Mouse (Mus musculus) forebrain, embryonic 12.5 days (tissue): Measurements from ENCODE around the gene Doc2a. TPM values are rescaled to one million over a fixed set of nuclear protein-coding genes. Genes with fewer than 3 reads are reported as not detected.
"Not testable (repeated sequence)": the region's sequence is repeated elsewhere in the genome, so short reads cannot be mapped to it uniquely, and the experiment has no call there.

Experiments
- ATAC-seq: fragments of 200-750 bp; cut with Nextera tagmentation; 2 replicates; pipeline ENCODE4 v1.8.0; 2017; ENCODE audit warnings: moderate TSS enrichment; ENCODE audit not compliant: low FRiP score
- H3K27ac ChIP-seq: fragments of 300-500 bp; sonication (generic); 2 replicates; pipeline ENCODE4 v1.5.1; 2016; ENCODE audit warnings: mild to moderate bottlenecking
- H3K27me3 ChIP-seq: fragments of 300-500 bp; sonication (generic); 2 replicates; pipeline ENCODE4 v1.6.1; 2016; ENCODE audit warnings: mild to moderate bottlenecking
- H3K36me3 ChIP-seq: fragments of 300-500 bp; sonication (generic); replicated peaks from 2 replicates; pipeline ENCODE4 v1.6.1; 2016; ENCODE audit warnings: mild to moderate bottlenecking
- H3K4me1 ChIP-seq: fragments of 300-500 bp; sonication (generic); 2 replicates; pipeline ENCODE4 v1.6.1; 2016
- H3K4me2 ChIP-seq: fragments of 300-500 bp; sonication (generic); 2 replicates; pipeline ENCODE4 v1.6.1; 2016; ENCODE audit warnings: mild to moderate bottlenecking, moderate library complexity
- H3K4me3 ChIP-seq: fragments of 300-500 bp; sonication (generic); replicated peaks from 2 replicates; pipeline ENCODE4 v1.5.1; 2016; ENCODE audit warnings: mild to moderate bottlenecking
- H3K9ac ChIP-seq: fragments of 300-500 bp; sonication (generic); 2 replicates; pipeline ENCODE4 v1.6.1; 2016; ENCODE audit warnings: mild to moderate bottlenecking
- H3K9me3 ChIP-seq: fragments of 300-500 bp; sonication (generic); 2 replicates; pipeline ENCODE4 v1.6.1; 2016
- WGBS: fragments of 180-500 bp; shearing (Covaris S2); methylation state at CpG from one replicate; pipeline ENCODE4 v1.1.7; 2016; 5-methylcytosine and 5-hydroxymethylcytosine counted together
- polyA plus RNA-seq: library from polyadenylated mRNA; unstranded; fragments of >200 nt; fragmentation: Nextera tagmentation; extraction: Ambion mirVana; gene quantifications from 2 replicates; pipeline ENCODE4 v1.2.1, GENCODE M21; 2016

Gene Doc2a
- polyA plus RNA-seq, 1 experiment from 2014 or later = 6.6 TPM

DNA sequence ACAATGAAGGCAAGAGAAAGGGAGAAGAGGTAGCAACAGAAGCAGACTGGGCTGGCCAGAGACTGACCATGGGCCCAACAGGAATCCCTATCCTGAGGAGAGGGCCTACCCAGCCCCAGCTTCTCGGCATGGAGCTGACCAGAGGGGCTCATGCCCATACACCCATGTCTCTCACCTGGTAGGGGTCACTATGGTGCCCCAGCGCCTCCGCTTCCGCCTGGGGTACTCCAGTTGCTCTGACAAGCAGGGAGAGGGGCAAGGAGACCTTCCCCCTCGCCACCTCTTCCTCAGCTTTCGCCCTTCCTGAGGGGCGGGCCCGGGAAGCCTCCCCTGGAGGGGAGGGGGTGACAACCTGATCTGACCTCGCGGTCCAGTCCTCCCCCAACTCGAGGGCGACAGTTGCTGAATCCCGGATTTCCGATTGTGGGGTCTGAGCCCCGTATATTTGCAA lies 36.5 kb downstream of the Doc2a start:
- H3K4me2 ChIP-seq = peak overlapping the region; percentile 99
- peaks cover 18% of the 10 kb centered on the region for H3K36me3 ChIP-seq
- H3K27ac ChIP-seq = peak overlapping the region; percentile 95
- WGBS = under 1% methylated on average over 15 of the region's 15 CpGs
- H3K27me3 ChIP-seq = no peaks in the 10 kb centered on the region
- no peaks in the 10 kb centered on the region for H3K9me3 ChIP-seq
- no peak for ATAC-seq
- H3K4me3 ChIP-seq = peak overlapping the region; percentile 78
- peaks cover 37% of the 10 kb centered on the region for H3K4me1 ChIP-seq
- H3K9ac ChIP-seq = peak overlapping the region; percentile 94

DNA sequence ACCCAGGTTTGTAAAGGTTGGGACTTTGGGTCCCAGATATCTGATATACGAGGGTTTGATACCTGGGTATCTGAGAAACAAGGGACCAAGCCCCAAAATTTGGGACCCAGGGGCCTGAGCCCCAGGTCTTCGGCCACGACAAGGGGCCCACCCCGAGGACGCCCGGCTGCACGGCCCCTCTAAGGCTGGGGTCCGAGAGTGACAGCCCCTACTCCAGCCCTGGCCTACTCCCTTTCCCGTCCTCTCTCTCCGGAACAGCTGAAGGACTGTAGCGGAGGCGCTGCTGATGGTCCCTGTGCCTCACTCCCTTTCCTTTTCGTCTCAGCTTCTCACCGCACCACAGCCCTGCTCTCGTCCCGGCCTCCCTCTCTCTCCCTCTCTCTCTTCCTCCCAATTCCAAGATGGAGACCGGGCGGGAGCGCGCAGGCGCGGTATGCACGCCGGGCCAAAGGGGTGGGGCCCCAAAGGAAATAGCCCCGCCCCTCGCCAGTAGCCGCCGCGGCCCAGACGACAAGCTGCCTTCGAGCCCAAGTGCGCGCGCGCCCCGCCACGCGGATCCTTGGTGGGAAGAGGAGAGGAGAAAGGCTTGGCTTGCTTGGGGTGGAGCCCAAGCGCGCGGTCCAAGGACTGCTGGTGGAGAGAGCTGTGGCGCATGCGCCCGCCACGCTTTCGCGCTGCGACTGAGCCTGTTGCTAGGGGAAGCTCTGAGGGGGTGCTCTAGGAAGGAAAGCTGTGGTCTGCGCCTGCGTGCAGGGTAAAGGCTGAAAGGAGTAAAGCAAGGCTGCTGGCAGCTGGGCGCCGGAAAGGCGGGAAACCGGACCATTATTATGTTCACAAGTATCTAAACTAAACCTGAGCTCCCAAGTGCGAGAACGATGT lies 37.3 kb downstream of the Doc2a start, which contains the start of gene Taok2:
Gene Taok2, minus strand, starts transcription at position 418 of the 879 bp plus-strand sequence.
- Histone ChIP-seq H3K4me2 (peak within 1 kb of the TSS; percentile 99), H3K9me3 (no peaks in the 10 kb centered on the region), H3K9ac (peak within 1 kb of the TSS; percentile 94), H3K4me3 (peak within 1 kb of the TSS; percentile 78), H3K27me3 (no peaks in the 10 kb centered on the region), H3K27ac (peak within 1 kb of the TSS; percentile 95), H3K4me1 (peaks cover 37% of the 10 kb centered on the region), H3K36me3 (peaks cover 11% of the 10 kb centered on the region)
- ATAC-seq = peak; percentile 98
- WGBS = under 1% methylated on average over 56 of the region's 56 CpGs

DNA sequence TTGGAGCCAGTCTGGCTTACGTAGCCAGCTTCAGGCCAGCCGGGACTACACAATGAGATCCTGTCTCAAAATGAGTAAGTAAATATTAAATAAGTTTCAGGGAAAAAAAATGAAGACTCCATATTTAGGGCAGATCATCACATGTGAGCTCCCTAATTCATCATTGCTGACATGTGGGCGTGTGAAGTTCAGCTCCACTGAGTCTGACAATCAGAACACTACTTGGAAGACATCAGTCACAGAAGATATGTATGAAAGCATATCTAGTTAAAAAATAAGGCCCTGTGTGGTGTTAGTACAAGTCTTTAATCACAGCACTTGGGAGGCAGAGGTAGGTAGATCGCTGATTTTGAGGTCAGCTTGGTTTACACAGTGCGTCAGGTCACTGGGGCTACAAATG lies 40.1 kb downstream of the Doc2a start:
- WGBS = 93% methylated on average over 5 of the region's 5 CpGs
- no peak for ATAC-seq
- Histone ChIP-seq H3K4me3 (no peak overlapping the region), H3K27me3 (no peaks in the 10 kb centered on the region), H3K4me1 (peaks cover 17% of the 10 kb centered on the region), H3K36me3 (peaks cover 16% of the 10 kb centered on the region), H3K27ac (no peak overlapping the region), H3K4me2 (no peak overlapping the region), H3K9ac (no peak overlapping the region), H3K9me3 (no peaks in the 10 kb centered on the region)

DNA sequence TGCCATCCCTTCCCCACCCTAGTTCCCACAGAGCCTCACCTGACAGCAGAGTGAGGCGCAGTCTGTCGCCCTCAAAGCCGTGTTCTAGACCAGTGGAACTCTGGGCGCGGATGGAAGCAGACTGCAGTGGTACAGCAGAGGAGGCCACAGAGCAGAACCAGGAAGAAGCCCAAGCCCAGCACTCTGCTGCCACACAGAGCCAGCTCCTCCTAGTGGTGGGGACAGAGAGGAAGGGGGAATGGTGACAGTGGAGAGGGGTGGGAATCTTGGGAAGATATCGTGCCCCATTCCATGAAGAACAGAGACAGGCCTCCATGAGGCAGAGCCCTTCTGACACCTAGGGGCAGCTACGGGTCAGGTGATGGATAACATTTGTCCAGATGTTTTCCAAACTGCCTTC lies 41.6 kb downstream of the Doc2a start:
- WGBS = 51% methylated on average over 7 of the region's 7 CpGs
- H3K9ac ChIP-seq = no peak overlapping the region
- H3K27ac ChIP-seq = no peak overlapping the region

DNA sequence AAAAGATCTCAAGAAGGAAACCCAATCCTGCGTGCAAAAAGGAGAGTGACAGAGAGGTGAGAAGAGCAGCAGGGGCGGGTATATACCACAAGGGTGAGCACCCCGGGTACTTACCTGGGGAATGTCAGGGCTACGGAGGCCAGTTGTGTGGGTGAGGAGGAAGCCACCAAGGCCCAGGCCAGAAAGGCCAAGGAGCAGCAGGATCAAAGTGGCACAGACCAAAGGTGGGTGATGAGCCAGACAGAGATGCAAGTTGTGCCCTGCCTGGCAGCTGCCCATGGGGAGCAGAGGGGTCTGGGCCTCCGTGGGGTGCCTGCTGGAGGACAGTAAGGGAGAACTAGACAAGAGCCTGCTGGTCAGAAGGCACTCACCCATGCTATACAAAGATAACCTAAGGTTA lies 49.7 kb downstream of the Doc2a start:
- no peaks in the 10 kb centered on the region for H3K9me3 ChIP-seq
- H3K9ac ChIP-seq = peak overlapping the region; percentile 21; the same call in 1 of the 2 replicates
- H3K27me3 ChIP-seq = no peaks in the 10 kb centered on the region
- H3K27ac ChIP-seq = no peak overlapping the region
- 0 out of 2 replicates have a peak overlapping the region, but pooled peaks have one; percentile 74 for H3K4me2 ChIP-seq
- no peak for ATAC-seq
- WGBS = 82% methylated on average over 5 of the region's 5 CpGs
- H3K4me1 ChIP-seq = peaks cover 15% of the 10 kb centered on the region
- H3K4me3 ChIP-seq = no peak overlapping the region
- 0 out of 2 replicates have a peak, but pooled peaks cover under 1% of the 10 kb centered on the region for H3K36me3 ChIP-seq

More for the DNA sequence above, 41.6 kb downstream of the Doc2a start:
- H3K4me2 ChIP-seq = no peak overlapping the region
- H3K9me3 ChIP-seq = no peaks in the 10 kb centered on the region
- H3K4me3 ChIP-seq = no peak overlapping the region
- ATAC-seq = no peak
- no peaks in the 10 kb centered on the region for H3K27me3 ChIP-seq
- peaks cover 16% of the 10 kb centered on the region for H3K36me3 ChIP-seq
- peaks cover under 1% of the 10 kb centered on the region; the same call in 1 of the 2 replicates for H3K4me1 ChIP-seq

DNA sequence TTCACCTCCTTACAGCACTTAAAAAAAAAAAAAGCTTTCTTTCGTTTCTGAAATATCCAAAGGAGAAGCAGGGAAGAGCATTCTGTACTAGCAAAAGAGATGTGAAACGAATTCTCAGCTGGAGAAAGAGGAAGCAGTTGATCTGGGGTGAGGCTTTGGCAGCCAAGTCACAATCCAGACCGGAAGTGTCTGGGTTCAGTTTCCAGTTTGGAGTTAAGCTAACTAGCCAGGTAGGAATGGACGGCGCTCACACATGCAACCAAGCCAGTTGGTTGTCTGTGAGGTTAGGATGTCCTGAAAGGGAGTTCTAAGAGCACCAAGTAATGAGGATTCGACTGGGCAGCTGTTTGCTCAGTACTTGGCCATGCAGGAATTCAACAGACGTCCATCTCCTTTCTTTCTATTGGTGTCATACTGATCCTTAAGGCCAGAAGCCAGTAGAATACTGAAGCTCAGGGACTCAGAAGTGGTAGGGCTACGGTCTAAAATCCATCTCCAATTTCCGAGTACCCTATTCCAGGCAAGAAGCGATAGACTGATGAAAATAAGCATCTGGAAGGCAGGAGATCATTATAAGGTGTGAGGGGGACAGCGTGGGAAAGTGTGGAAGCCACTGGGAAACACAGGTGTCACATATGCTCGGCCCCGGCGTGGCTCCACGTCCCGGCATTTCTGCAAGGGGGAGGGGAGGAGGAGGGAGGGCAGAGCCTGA lies 50.3 kb downstream of the Doc2a start:
- Histone ChIP-seq H3K9me3 (no peaks in the 10 kb centered on the region), H3K4me2 (peak overlapping the region; percentile 74), H3K36me3 (no peaks in the 10 kb centered on the region), H3K4me1 (peaks cover 15% of the 10 kb centered on the region), H3K27ac (peak overlapping the region; percentile 79), H3K9ac (peak overlapping the region; percentile 83), H3K4me3 (peak overlapping the region; percentile 62), H3K27me3 (no peaks in the 10 kb centered on the region)
- ATAC-seq = peak; percentile 49; the same call in 1 of the 2 replicates
- WGBS = 27% methylated on average over 16 of the region's 16 CpGs

DNA sequence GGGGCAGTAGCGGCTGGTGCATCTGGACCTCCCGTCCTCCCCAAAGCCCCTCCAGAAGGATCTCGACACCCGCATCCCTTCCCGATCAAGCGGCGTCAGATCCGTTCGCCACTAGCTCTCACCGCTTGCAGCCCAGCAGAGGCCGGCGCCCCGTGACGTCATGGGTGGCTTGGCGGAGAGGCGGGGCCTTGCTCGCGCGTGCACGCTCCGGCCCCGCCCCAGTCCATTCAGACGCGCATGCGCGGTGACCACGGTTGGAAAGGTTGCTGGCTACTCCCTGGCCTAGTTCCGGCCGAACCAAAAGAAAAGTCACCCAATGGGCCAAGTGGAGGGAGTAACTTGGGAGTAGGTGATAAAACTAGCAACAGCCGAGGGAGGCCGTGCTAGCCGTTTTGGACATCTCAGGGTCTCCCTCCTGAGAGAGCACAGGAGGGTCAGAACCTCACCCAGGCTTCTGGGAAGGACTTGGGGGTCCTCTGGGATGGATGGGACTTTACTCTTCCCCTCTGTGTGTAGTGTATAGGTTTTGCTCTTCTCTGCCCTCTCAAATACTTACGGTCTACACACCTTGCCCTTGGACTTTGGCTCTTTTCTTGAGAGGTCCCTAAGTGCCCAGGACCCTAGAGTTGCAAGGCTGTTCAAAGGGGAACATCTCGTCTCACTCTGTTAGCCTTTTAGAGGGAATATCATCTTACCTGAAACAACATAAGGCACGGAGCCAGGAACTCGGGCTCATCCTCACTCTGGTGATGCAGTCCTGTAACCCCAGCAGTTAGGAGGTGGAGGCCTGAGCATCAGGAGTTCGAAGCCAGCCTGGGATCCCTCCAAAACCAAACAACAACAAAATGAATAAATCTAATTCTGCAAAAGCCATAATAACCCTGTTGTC lies 51.1 kb downstream of the Doc2a start:
- Histone ChIP-seq H3K36me3 (no peaks in the 10 kb centered on the region), H3K27me3 (no peaks in the 10 kb centered on the region), H3K27ac (peak overlapping the region; percentile 79), H3K4me3 (peak overlapping the region; percentile 62), H3K9me3 (no peaks in the 10 kb centered on the region), H3K4me1 (peaks cover 15% of the 10 kb centered on the region), H3K4me2 (peak overlapping the region; percentile 74), H3K9ac (peak overlapping the region; percentile 83)
- peak; percentile 97 for ATAC-seq
- 12% methylated on average over 37 of the region's 37 CpGs for WGBS

DNA sequence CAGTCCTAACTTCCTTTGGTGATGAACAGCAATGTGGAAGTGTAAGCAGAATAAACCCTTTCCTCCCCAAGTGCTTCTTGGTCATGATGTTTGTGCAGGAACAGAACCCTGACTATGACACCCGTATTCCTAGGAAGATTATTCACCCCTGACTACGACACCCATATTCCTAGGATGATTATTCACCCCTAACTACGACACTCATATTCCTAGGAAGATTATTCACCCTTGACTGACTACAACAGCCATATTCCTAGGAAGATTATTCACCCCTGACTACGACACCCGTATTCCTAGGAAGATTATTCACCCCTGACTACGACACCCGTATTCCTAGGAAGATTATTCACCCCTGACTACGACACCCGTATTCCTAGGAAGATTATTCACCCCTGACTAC lies 52.6 kb downstream of the Doc2a start:
- not testable (repeated sequence) for H3K4me3 ChIP-seq, ATAC-seq, H3K9ac ChIP-seq, H3K9me3 ChIP-seq, H3K36me3 ChIP-seq, H3K27me3 ChIP-seq, H3K4me2 ChIP-seq, H3K27ac ChIP-seq
- peaks cover 15% of the 10 kb centered on the region for H3K4me1 ChIP-seq
- WGBS = 95% methylated on average over 8 of the region's 9 CpGs

Other genes starting within 250 kb of the Doc2a start
- gene Nupr1, start 216.6 kb upstream of the Doc2a start, polyA plus RNA-seq = 3.1 and 3.8 TPM in 2 replicates
- gene Sgf29, start 198.1 kb upstream of the Doc2a start, polyA plus RNA-seq = 39.4 and 51.2 TPM in 2 replicates
- 0.42 and 0.54 TPM in 2 replicates for gene Sult1a1, start 171.0 kb upstream of the Doc2a start, polyA plus RNA-seq
- gene Bola2, start 152.0 kb upstream of the Doc2a start, polyA plus RNA-seq = 146 and 157 TPM in 2 replicates
- 14.7 and 14.9 TPM in 2 replicates for gene Slx1b, start 151.6 kb upstream of the Doc2a start, polyA plus RNA-seq
- 49.1 and 51.0 TPM in 2 replicates for gene Coro1a, start 139.6 kb upstream of the Doc2a start, polyA plus RNA-seq
- gene Mapk3, start 87.8 kb upstream of the Doc2a start, polyA plus RNA-seq = 51.5 and 56.8 TPM in 2 replicates
- 1.4 and 1.5 TPM in 2 replicates for gene Gdpd3, start 81.1 kb upstream of the Doc2a start, polyA plus RNA-seq
- gene Ypel3, start 70.5 kb upstream of the Doc2a start, polyA plus RNA-seq = 91.8 and 92.7 TPM in 2 replicates
- gene Tbx6, start 65.9 kb upstream of the Doc2a start, polyA plus RNA-seq = 0.33 and 0.56 TPM in 2 replicates
- 310 and 320 TPM in 2 replicates for gene Ppp4c, start 54.9 kb upstream of the Doc2a start, polyA plus RNA-seq
- gene Fam57b, start 49.7 kb upstream of the Doc2a start, polyA plus RNA-seq = 16.2 and 17.6 TPM in 2 replicates
- gene 4930451I11Rik, start 15.8 kb upstream of the Doc2a start, polyA plus RNA-seq = not detected in 2 replicates
- gene Hirip3, start 14.6 kb downstream of the Doc2a start, polyA plus RNA-seq = 53.3 TPM in 2 replicates
- 96.5 and 108 TPM in 2 replicates for gene Ino80e, start 15.0 kb downstream of the Doc2a start, polyA plus RNA-seq
- gene Taok2, start 37.3 kb downstream of the Doc2a start, polyA plus RNA-seq = 60.9 and 65.4 TPM in 2 replicates
- gene Tmem219, start 75.5 kb downstream of the Doc2a start, polyA plus RNA-seq = 23.0 and 25.3 TPM in 2 replicates
- 45.3 and 46.4 TPM in 2 replicates for gene Kctd13, start 81.5 kb downstream of the Doc2a start, polyA plus RNA-seq
- 1.5 TPM in 2 replicates for gene Asphd1, start 102.2 kb downstream of the Doc2a start, polyA plus RNA-seq
- 8.6 and 10.5 TPM in 2 replicates for gene Sez6l2, start 103.1 kb downstream of the Doc2a start, polyA plus RNA-seq
- gene Cdipt, start 128.5 kb downstream of the Doc2a start, polyA plus RNA-seq = 78.9 and 79.6 TPM in 2 replicates
- gene Cdiptos, start 128.7 kb downstream of the Doc2a start, polyA plus RNA-seq = 0.86 and 2.0 TPM in 2 replicates
- gene Mvp, start 167.2 kb downstream of the Doc2a start, polyA plus RNA-seq = 4.2 and 4.6 TPM in 2 replicates
- 0.38 and 0.56 TPM in 2 replicates for gene Pagr1b, start 169.1 kb downstream of the Doc2a start, polyA plus RNA-seq
- gene Pagr1a, start 169.9 kb downstream of the Doc2a start, polyA plus RNA-seq = 51.4 and 66.8 TPM in 2 replicates
- 53.3 and 75.4 TPM in 2 replicates for gene Gm42742, start 173.7 kb downstream of the Doc2a start, polyA plus RNA-seq
- 5.0 and 6.5 TPM in 2 replicates for gene Prrt2, start 173.8 kb downstream of the Doc2a start, polyA plus RNA-seq
- gene Maz, start 179.6 kb downstream of the Doc2a start, polyA plus RNA-seq = 95.2 and 113 TPM in 2 replicates
- gene Kif22, start 195.1 kb downstream of the Doc2a start, polyA plus RNA-seq = 163 and 170 TPM in 2 replicates
- gene Zg16, start 239.9 kb downstream of the Doc2a start, polyA plus RNA-seq = not detected in 2 replicates
- 0.88 and 0.91 TPM in 2 replicates for gene AI467606, start 243.9 kb downstream of the Doc2a start, polyA plus RNA-seq